Mouse (Mus musculus) limb, embryonic 10.5 days (tissue): ENCODE measurements at regions not wholly inside any gene's neighbourhood (a gene's known extent, or its start where the extent isn't known, plus 50 kb on each side); places are given as distances from the start of the nearest gene placed in this dataset. TPM values are rescaled to one million over a fixed set of nuclear protein-coding genes. Genes with fewer than 3 reads are reported as not detected.

Experiments used
- DNase-seq: peaks from one replicate; pipeline ENCODE4 v3.0.0-alpha.2; 2017; ENCODE audit warnings: low spot score
- H3K27ac ChIP-seq: fragments of 300-500 bp; sonication (generic); 2 replicates; pipeline ENCODE4 v1.5.1; 2016; ENCODE audit warnings: mild to moderate bottlenecking
- H3K27me3 ChIP-seq: fragments of 300-500 bp; sonication (generic); 2 replicates; pipeline ENCODE4 v1.6.1; 2016; ENCODE audit warnings: low read depth, mild to moderate bottlenecking; ENCODE audit not compliant: poor library complexity, severe bottlenecking
- H3K36me3 ChIP-seq: fragments of 300-500 bp; sonication (generic); 2 replicates; pipeline ENCODE4 v1.6.1; 2016; ENCODE audit warnings: mild to moderate bottlenecking, moderate library complexity
- H3K4me1 ChIP-seq: fragments of 300-500 bp; sonication (generic); 2 replicates; pipeline ENCODE4 v1.6.1; 2016
- H3K4me3 ChIP-seq: fragments of 300-500 bp; sonication (generic); 2 replicates; pipeline ENCODE4 v1.5.1; 2016; ENCODE audit warnings: mild to moderate bottlenecking, moderate library complexity
- H3K9me3 ChIP-seq: fragments of 300-500 bp; sonication (generic); replicated peaks from 2 replicates; pipeline ENCODE4 v1.6.1; 2016; ENCODE audit warnings: mild to moderate bottlenecking
- WGBS: fragments of 180-500 bp; shearing (Covaris S2); methylation state at CpG from one replicate; pipeline ENCODE4 v1.1.7; 2016; 5-methylcytosine and 5-hydroxymethylcytosine counted together
- microRNA-seq: library from miRNA; unstranded; fragments of <30 nt; microRNA quantifications from one replicate; pipeline ENCODE4, GENCODE M21; 2017

- no peak for DNase-seq
- no peaks in the 10 kb centered on the region for H3K36me3 ChIP-seq
- no peaks in the 10 kb centered on the region for H3K4me1 ChIP-seq
- no peak overlapping the region for H3K27ac ChIP-seq
- H3K9me3 ChIP-seq, result no peaks in the 10 kb centered on the region
- no peak overlapping the region for H3K4me3 ChIP-seq
- WGBS, result 71% methylated on average over 3 of the region's 3 CpGs
- H3K27me3 ChIP-seq, result no peaks in the 10 kb centered on the region
Measured at GRCm38 (mm10) chr12:37057411-37057810, 50.9 kb upstream of the Meox2 start.

Small RNAs in the stretch of these regions (microRNA-seq; reads per million reads assigned to microRNA genes)
- not detected for gene Gm44326
- 353 reads per million, percentile 64 among the genes with 10 or more reads in this experiment for gene Mir5099
